Mouse (Mus musculus) layer of hippocampus, postnatal 36 days (tissue): ENCODE data around the gene Slc4a10. TPM values are rescaled to one million over a fixed set of nuclear protein-coding genes. Genes with fewer than 3 reads are reported as not detected.

Source experiments
- DNase-seq, 2 experiments: peaks; one replicate each; pipeline ENCODE4 v3.0.0; 2022
- total RNA-seq, 2 experiments: library from RNA; stranded (reverse); gene quantifications; 2 replicates each; pipeline ENCODE4 v1.2.3; 2021

The Slc4a10 gene
- total RNA-seq, 2 experiments from 2014 or later: 216 to 220 TPM

- no peak for DNase-seq
Measured at GRCm38 (mm10) chr2:62355766-62356165, 309.5 kb downstream of the Slc4a10 start.

- DNase-seq: no peak
Measured at GRCm38 (mm10) chr2:62356606-62357005, 310.3 kb downstream of the Slc4a10 start.

- no peak for DNase-seq
Measured at GRCm38 (mm10) chr2:62357259-62357658, 311.0 kb downstream of the Slc4a10 start.

- no peak for DNase-seq
Measured at GRCm38 (mm10) chr2:62360872-62361271, 314.6 kb downstream of the Slc4a10 start.

DNA sequence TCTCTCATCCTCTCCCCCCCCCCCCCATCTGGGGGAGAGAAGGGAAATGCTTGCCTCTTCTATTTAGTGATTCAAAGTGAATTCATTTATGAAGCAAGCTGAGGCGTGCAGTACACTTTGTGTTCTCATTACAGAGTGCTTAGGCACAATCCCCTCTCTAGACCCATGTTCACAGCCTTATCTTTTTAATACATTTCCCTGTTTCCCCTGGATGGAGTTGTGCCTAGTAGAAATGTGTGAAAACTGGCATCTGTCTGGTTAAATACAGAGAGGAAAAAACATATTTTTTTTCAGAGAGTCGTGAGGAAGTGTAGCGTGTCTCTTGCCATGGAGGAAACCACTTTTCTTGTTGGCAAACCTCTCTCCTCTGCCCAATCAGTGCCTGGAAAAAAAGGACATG is 315.3 kb downstream of the Slc4a10 start:
- DNase-seq: no peak

- DNase-seq: no peak
Measured at GRCm38 (mm10) chr2:62362211-62362610, 315.9 kb downstream of the Slc4a10 start.

DNA sequence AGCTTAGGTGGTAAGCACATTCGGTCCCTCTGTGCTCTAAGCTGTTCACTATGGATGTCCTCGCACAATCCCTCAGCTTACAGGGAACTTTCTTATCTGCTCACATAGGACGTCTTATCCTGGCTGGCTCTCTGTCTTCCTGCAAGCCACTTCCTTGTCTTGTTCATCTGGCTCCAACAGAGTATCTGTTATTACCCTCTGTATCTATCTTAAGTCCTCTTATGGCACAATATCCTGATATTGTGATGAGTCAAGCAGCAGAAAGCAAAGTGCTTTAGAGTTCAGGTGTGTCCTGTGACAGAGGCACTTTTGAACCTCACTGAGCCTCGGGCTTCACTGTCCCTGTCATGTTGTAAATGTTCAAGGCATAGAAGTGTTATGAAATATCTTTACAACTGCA is 317.3 kb downstream of the Slc4a10 start:
- no peak for DNase-seq

DNA sequence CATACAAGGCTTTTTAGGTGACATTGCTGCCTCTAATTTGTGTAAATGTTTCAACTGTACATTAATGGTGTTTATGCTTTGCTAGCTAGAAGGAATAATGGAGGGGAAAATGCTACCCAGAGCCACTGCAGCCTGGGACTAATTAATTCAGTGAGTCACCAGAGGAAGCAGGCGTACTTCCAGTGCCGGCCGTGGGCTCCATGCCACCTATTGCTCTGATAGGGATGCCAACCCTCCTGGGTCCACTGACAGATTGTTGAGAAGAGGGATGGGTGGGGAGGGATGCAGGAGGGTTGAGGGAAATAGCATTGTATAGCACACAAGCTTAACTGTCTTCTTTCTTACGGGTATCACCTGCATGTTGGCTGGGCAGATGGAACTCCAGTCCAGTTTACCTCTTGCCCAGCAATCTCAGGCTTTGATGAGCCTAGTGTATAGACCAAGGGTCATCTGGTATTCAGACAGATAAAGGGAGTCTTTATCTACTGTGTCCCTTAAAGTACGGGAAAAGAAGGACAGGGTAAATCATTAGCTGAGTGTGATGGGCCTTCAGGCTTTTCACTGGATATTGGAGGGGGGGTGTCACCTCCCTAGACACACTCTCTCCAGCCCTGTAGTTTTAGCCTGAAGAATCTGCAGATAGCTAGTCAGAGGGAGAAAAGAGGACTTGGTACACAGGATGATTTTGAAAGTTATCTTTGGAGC is 322.2 kb downstream of the Slc4a10 start:
- DNase-seq: peak in 1 of 2 experiments; percentile 15

DNA sequence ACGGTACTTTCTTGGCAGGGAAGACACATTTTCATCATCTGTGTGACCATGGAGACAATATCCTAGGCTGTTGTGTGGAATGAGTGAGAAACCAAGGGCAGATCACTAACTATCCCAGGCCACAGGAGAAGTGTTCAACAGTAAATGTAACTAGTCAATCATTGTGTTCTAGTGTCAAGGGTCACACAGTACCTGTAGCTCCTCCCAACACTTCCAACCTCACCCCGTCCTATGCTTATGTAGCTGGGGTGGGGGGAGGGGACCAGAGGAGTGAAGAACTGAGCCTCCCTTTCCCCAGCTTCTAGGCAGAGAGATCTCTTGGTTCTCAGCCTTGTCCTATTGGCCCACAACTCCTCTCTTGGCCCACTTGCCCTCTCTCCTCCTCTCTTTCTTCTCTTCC is 323.8 kb downstream of the Slc4a10 start:
- no peak for DNase-seq

DNA sequence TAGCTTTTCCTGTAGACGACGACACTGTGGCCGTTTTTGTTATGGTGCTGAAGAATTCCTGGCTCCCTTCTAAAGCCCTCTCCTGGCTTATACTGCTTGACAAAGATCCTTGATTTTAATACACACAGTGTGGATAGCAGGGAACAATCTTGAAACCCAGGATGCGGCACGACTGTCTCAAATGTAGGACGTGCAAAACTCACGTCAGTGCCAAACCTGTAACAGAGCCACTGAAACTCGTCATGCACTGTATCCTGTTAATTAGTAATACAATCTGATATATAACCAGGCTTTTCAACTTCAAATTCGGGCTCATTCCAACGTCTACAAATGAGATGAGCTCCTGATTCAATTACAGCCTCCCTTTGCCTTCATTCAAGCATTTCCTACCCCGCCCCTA is 327.4 kb downstream of the Slc4a10 start:
- DNase-seq: no peak

Other genes starting within 250 kb of the Slc4a10 start
- gene Tbr1, start 243.5 kb upstream of the Slc4a10 start, total RNA-seq: 10 to 100 TPM; 41.2 to 41.8 TPM